Mouse (Mus musculus) CH12.LX (cell line): Measurements from ENCODE around the gene Actn3. TPM values are rescaled to one million over a fixed set of nuclear protein-coding genes. Genes with fewer than 3 reads are reported as not detected.

Experiments
- DNase-seq: peaks from one replicate; pipeline ENCODE4 v3.0.0-alpha.2; 2013; ENCODE audit errors: extremely low read depth
- H3K27ac ChIP-seq: 2 replicates; pipeline ENCODE4 v1.5.1; 2012; ENCODE audit warnings: low read depth, mild to moderate bottlenecking, control low read depth, moderate library complexity; ENCODE audit not compliant: insufficient read depth
- H3K27me3 ChIP-seq: replicated peaks from 2 replicates; pipeline ENCODE3; 2012; ENCODE audit warnings: inconsistent platforms
- H3K36me3 ChIP-seq, 2 experiments: replicated peaks in 1 of 2; 2 replicates each; pipeline versions ENCODE3 to v1.6.1; 2012; ENCODE audit warnings: inconsistent platforms in 1 of 2, low read length in 1 of 2, mild to moderate bottlenecking in 1 of 2, mixed read lengths in 1 of 2, moderate library complexity in 1 of 2; ENCODE audit not compliant: control insufficient read depth in 1 of 2, insufficient read depth in 1 of 2
- H3K4me1 ChIP-seq, 2 experiments: 2 replicates each; pipeline ENCODE4 v1.6.1; 2012; ENCODE audit warnings: inconsistent platforms in 1 of 2, moderate library complexity in 1 of 2; ENCODE audit not compliant: insufficient read depth in 2 of 2, control insufficient read depth in 1 of 2
- H3K4me2 ChIP-seq: 2 replicates; pipeline ENCODE4 v1.6.1; 2012; ENCODE audit warnings: low read depth, mild to moderate bottlenecking, control low read depth; ENCODE audit not compliant: poor library complexity, insufficient read depth, severe bottlenecking
- H3K4me3 ChIP-seq, 3 experiments: fragments of 150-350 bp in 1 of 3; sonication (generic) in 1 of 3; replicated peaks in 1 of 3; 2 replicates each; pipeline versions ENCODE3 to v1.5.1; 2011 to 2012; ENCODE audit warnings: low read depth in 2 of 3, low read length in 2 of 3, mild to moderate bottlenecking in 2 of 3, moderate library complexity in 2 of 3, control low read depth in 1 of 3, improper control_type of control experiment in 1 of 3, inconsistent platforms in 1 of 3, mixed read lengths in 1 of 3; ENCODE audit not compliant: poor library complexity in 1 of 3
- H3K79me2 ChIP-seq: replicated peaks from 2 replicates; pipeline ENCODE4 v1.6.1; 2012; ENCODE audit warnings: mild to moderate bottlenecking, moderate library complexity; ENCODE audit not compliant: control insufficient read depth, poor library complexity, insufficient read depth, severe bottlenecking; ENCODE audit errors: extremely low read depth
- H3K9ac ChIP-seq: 2 replicates; pipeline ENCODE4 v1.6.1; 2012; ENCODE audit warnings: low read depth, mild to moderate bottlenecking, control low read depth, moderate library complexity; ENCODE audit not compliant: insufficient read depth
- H3K9me3 ChIP-seq: replicated peaks from 2 replicates; pipeline ENCODE3; 2012; ENCODE audit warnings: low read length, inconsistent platforms, mixed read lengths
- BHLHE40 ChIP-seq: IDR thresholded peaks from 2 replicates; pipeline ENCODE4 v1.6.1; 2011; ENCODE audit warnings: mild to moderate bottlenecking, low read depth, low read length, improper control_type of control experiment
- CHD1 ChIP-seq: IDR thresholded peaks from 2 replicates; pipeline ENCODE4 v1.6.1; 2012; ENCODE audit warnings: low read depth, low read length, improper control_type of control experiment, inconsistent platforms
- EP300 ChIP-seq: IDR thresholded peaks from 2 replicates; pipeline ENCODE4 v1.6.1; 2011; ENCODE audit warnings: low read length, improper control_type of control experiment
- ETS1 ChIP-seq: conservative IDR thresholded peaks from 2 replicates; pipeline ENCODE4 v1.6.1; 2012; ENCODE audit warnings: low read depth, mild to moderate bottlenecking, inconsistent platforms, low read length, improper control_type of control experiment, moderate library complexity
- GABPA ChIP-seq: IDR thresholded peaks from 2 replicates; pipeline ENCODE4 v1.6.1; 2012; ENCODE audit warnings: low read depth, low read length, improper control_type of control experiment, inconsistent platforms; ENCODE audit not compliant: insufficient replicate concordance
- IRF4 ChIP-seq: IDR thresholded peaks from 2 replicates; pipeline ENCODE4 v1.6.1; 2014; ENCODE audit warnings: low read depth, mild to moderate bottlenecking, inconsistent platforms, low read length, improper control_type of control experiment
- JUN ChIP-seq: IDR thresholded peaks from 2 replicates; pipeline ENCODE4 v1.6.1; 2011; ENCODE audit warnings: low read depth, mild to moderate bottlenecking, low read length, improper control_type of control experiment, moderate library complexity; ENCODE audit not compliant: insufficient read depth
- KAT2A ChIP-seq: IDR thresholded peaks from 2 replicates; pipeline ENCODE4 v1.6.1; 2012; ENCODE audit warnings: low read length, improper control_type of control experiment, inconsistent platforms; ENCODE audit not compliant: insufficient replicate concordance
- MAFK ChIP-seq: IDR thresholded peaks from 2 replicates; pipeline ENCODE4 v1.6.1; 2011; ENCODE audit warnings: low read length, improper control_type of control experiment; ENCODE audit not compliant: insufficient replicate concordance
- MEF2A ChIP-seq: IDR thresholded peaks from 2 replicates; pipeline ENCODE4 v1.6.1; 2014; ENCODE audit warnings: low read depth, mild to moderate bottlenecking, inconsistent platforms, low read length, improper control_type of control experiment, borderline replicate concordance
- MYC ChIP-seq: IDR thresholded peaks from 2 replicates; pipeline ENCODE4 v1.6.1; 2011; ENCODE audit warnings: low read depth, mild to moderate bottlenecking, improper control_type of control experiment, low read length
- NELFE ChIP-seq: IDR thresholded peaks from 2 replicates; pipeline ENCODE4 v1.6.1; 2011; ENCODE audit warnings: low read depth, low read length, improper control_type of control experiment
- POLR2A ChIP-seq: IDR thresholded peaks from 2 replicates; pipeline ENCODE4 v1.6.1; 2011; ENCODE audit warnings: low read depth, mild to moderate bottlenecking, improper control_type of control experiment, low read length
- POLR2AphosphoS2 ChIP-seq: IDR thresholded peaks from 2 replicates; pipeline ENCODE4 v1.6.1; 2011; ENCODE audit warnings: low read depth, low read length, improper control_type of control experiment
- RAD21 ChIP-seq: IDR thresholded peaks from 2 replicates; pipeline ENCODE4 v1.6.1; 2011; ENCODE audit warnings: low read depth, mild to moderate bottlenecking, low read length, improper control_type of control experiment, moderate library complexity
- SIN3A ChIP-seq: IDR thresholded peaks from 2 replicates; pipeline ENCODE4 v1.6.1; 2012; ENCODE audit warnings: low read length, improper control_type of control experiment, inconsistent platforms
- TBP ChIP-seq: conservative IDR thresholded peaks from 2 replicates; pipeline ENCODE4 v1.6.1; 2011; ENCODE audit warnings: low read depth, low read length, improper control_type of control experiment
- TCF12 ChIP-seq: IDR thresholded peaks from 2 replicates; pipeline ENCODE4 v1.6.1; 2014; ENCODE audit warnings: low read depth, mild to moderate bottlenecking, inconsistent platforms, low read length, improper control_type of control experiment
- UBTF ChIP-seq: IDR thresholded peaks from 2 replicates; pipeline ENCODE4 v1.6.1; 2012; ENCODE audit warnings: low read depth, mild to moderate bottlenecking, inconsistent platforms, low read length, improper control_type of control experiment, moderate library complexity
- USF1 ChIP-seq: IDR thresholded peaks from 2 replicates; pipeline ENCODE4 v1.6.1; 2014; ENCODE audit warnings: low read depth, mild to moderate bottlenecking, inconsistent platforms, low read length, improper control_type of control experiment
- ZKSCAN1 ChIP-seq: IDR thresholded peaks from 2 replicates; pipeline ENCODE4 v1.6.1; 2012; ENCODE audit warnings: low read depth, inconsistent platforms, low read length, improper control_type of control experiment, borderline replicate concordance
- ZNF384 ChIP-seq: IDR thresholded peaks from 2 replicates; pipeline ENCODE4 v1.6.1; 2012; ENCODE audit warnings: low read depth, low read length, improper control_type of control experiment, inconsistent platforms
- dilution Hi-C: fragments of 300-500 bp; cut with MboI; formaldehyde crosslinking; loops from 2 replicates; pipeline ENCODE4 v1.14.3; 2020; ENCODE audit warnings: low sequenced_read_pairs; ENCODE audit not compliant: extremely low pct_unique_long_range_greater_than_20kb, extremely low pct_ligation_motif_present
- in situ Hi-C: fragments of 300-500 bp; cut with MboI; formaldehyde crosslinking; loops from 3 replicates; pipeline ENCODE4 v1.14.3; 2019; ENCODE audit warnings: low sequenced_read_pairs, low pct_ligation_motif_present, low pct_unique_long_range_greater_than_20kb, mixed read lengths
- polyA plus RNA-seq: library from polyadenylated mRNA; unstranded; fragments of >175 nt; gene quantifications from 2 replicates; pipeline ENCODE4 v1.2.1, GENCODE M21; 2012; ENCODE audit warnings: low read depth; ENCODE audit not compliant: insufficient read length
- total RNA-seq, 2 experiments: library from RNA; depleted of rRNA; stranded (reverse); fragments of 300-350 nt in 1 of 2; fragments of >200 nt in 1 of 2; gene quantifications; 2 replicates each; pipeline ENCODE4 v1.2.3; 2012 to 2014

Actn3 gene
- total and polyA plus RNA-seq, 3 experiments, result 0.34 to 0.41 TPM; not detected in 1

DNA sequence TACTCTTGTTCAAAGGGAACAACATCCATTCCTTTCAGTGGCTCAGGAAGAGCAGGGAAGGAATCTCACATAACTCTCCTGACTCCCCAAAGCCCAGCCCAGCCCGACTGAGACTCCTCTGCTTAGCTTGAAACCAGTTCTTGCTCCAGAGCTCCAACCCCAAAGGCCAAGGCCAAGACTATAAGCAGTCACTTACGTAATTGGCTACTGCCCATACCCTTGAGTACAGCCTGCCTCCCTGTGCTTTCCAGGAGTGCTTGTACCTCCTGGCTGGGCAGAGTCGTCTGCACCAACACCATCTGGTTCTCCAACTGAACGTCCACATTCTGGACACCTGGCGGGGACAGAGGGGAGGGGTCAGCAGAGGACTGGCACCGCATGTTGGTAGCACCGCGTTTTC lies 43.7 kb downstream of the Actn3 start:
- H3K27ac ChIP-seq, result no peak overlapping the region
- H3K9me3 ChIP-seq, result no peaks in the 10 kb centered on the region
- no peaks in the 10 kb centered on the region for H3K79me2 ChIP-seq
- no peak overlapping the region for H3K4me2 ChIP-seq
- no peak for TF ChIP-seq SIN3A
- no peak for TF ChIP-seq TBP
- TF ChIP-seq UBTF, result no peak
- TF ChIP-seq TCF12, result no peak
- no peak for TF ChIP-seq MAFK
- TF ChIP-seq RAD21, result no peak
- no peak for TF ChIP-seq GABPA
- no peak for TF ChIP-seq POLR2A
- TF ChIP-seq ZKSCAN1, result no peak
- no peak for TF ChIP-seq MEF2A
- TF ChIP-seq MYC, result no peak
- TF ChIP-seq EP300, result no peak
- TF ChIP-seq ETS1, result no peak
- no peak for TF ChIP-seq USF1
- no peak for TF ChIP-seq NELFE
- no peak for TF ChIP-seq IRF4
- TF ChIP-seq POLR2AphosphoS2, result no peak
- TF ChIP-seq KAT2A, result no peak
- no peak for TF ChIP-seq CHD1
- no peak for TF ChIP-seq JUN
- DNase-seq, result no peak
- H3K4me1 ChIP-seq, result peaks cover 0 to 16% of the 10 kb centered on the region in 2 experiments; a peak in 2 of 4 replicates
- in situ Hi-C loops, result no loop called here
- no peak overlapping the region for H3K9ac ChIP-seq
- H3K4me3 ChIP-seq, result no peak overlapping the region
- no peaks in the 10 kb centered on the region for H3K27me3 ChIP-seq
- peaks cover 20 to 64% of the 10 kb centered on the region in 2 experiments for H3K36me3 ChIP-seq
- dilution Hi-C loops, result no loop called here

DNA sequence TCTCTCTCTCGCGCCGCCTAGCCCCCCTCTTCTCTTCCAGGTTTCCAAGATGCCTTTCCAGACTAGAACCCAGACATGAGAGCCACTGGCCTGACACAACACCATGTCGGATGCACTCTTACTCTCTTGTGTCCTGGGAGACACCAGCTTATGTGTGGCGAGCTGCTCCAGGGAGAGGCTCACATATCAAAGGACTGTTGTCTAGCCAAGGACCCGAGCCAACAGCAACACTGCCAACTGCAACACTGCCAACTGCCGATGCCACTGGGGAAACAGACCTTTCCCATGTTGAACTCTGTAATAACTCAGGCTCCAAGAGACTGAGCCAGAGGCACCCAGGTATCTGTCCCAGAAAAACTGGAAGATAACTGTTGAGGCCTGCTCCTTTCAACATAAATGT lies 48.6 kb downstream of the Actn3 start:
- Histone ChIP-seq H3K36me3 (peaks cover 42 to 85% of the 10 kb centered on the region in 2 experiments), H3K4me3 (no peak overlapping the region), H3K4me2 (no peak overlapping the region), H3K9me3 (no peaks in the 10 kb centered on the region), H3K27me3 (no peaks in the 10 kb centered on the region), H3K9ac (no peak overlapping the region), H3K79me2 (no peaks in the 10 kb centered on the region), H3K27ac (no peak overlapping the region), H3K4me1 (peaks cover 2 to 6% of the 10 kb centered on the region in 2 experiments; a peak in 2 of 4 replicates)
- dilution Hi-C loops, result no loop called here
- no peak for TF ChIP-seq BHLHE40
- TF ChIP-seq ZNF384, result no peak
- DNase-seq, result no peak
- in situ Hi-C loops, result no loop called here
